Comparison of ENCODE assay signal across 25 mouse cellular contexts in genomic region chr8:17909316-17909715, GRCm38 (mm10).
DNase-seq lines count a peak whose midpoint lies in the region; ATAC-seq and TF ChIP-seq lines count a peak whose summit lies in the region.
"Had no signal": no experiment of that assay in that cellular context is flagged by ENCODE, and none has a peak within 500 bp of the region (broad histone marks: within the 10 kb centered on the region; RNA-seq: fewer than 3 reads in every experiment).

No protein-coding gene starts in this region.

- WGBS in intestine, embryonic 16.5 days, result 90% methylated on average over 15 of the region's 15 CpGs

- no peak for ATAC-seq in intestine, embryonic 16.5 days
- ATAC-seq: forebrain, embryonic 13.5 days; forebrain, embryonic 16.5 days; hindbrain, embryonic 16.5 days; intestine, embryonic 15.5 days had no signal

- no peak overlapping the region for H3K4me2 ChIP-seq in intestine, embryonic 16.5 days (ENCODE audit: low read depth, low read length)
- H3K4me2 ChIP-seq: forebrain, embryonic 13.5 days; heart, embryonic 13.5 days; intestine, embryonic 15.5 days had no signal

- H3K36me3 ChIP-seq in ES-Bruce4 (ENCODE audit: control insufficient read depth, insufficient read depth, low read length, poor library complexity, severe bottlenecking) (no peaks in the 10 kb centered on the region), MEL (ENCODE audit: control insufficient read depth in 1 of 2, insufficient read depth in 2 of 2, low read length in 2 of 2) (no peaks in the 10 kb centered on the region)
- no peaks in the 10 kb centered on the region for H3K36me3 ChIP-seq in intestine, embryonic 16.5 days (ENCODE audit: control insufficient read depth, insufficient read depth, low read length)
- H3K36me3 ChIP-seq: forebrain, embryonic 10.5 days; G1E; heart, embryonic 10.5 days; heart, embryonic 13.5 days; intestine, embryonic 15.5 days had no signal

- TF ChIP-seq POLR2A in ES-Bruce4 (IDR thresholded peaks at IDR 0.05; ENCODE audit: insufficient read depth, low read length) (no peak), MEL (IDR thresholded peaks at IDR 0.05; ENCODE audit: control insufficient read depth in 1 of 2, insufficient read depth in 1 of 2, low read depth in 1 of 2, low read length in 2 of 2, poor library complexity in 1 of 2) (no peak)

- no peaks in the 10 kb centered on the region for H3K79me2 ChIP-seq in MEL (ENCODE audit: control insufficient read depth, insufficient read depth, low read length, poor library complexity)

- H3K9ac ChIP-seq in ES-Bruce4 (ENCODE audit: low read depth, poor library complexity, severe bottlenecking) (no peak overlapping the region), MEL (ENCODE audit: control insufficient read depth, low read depth, low read length, poor library complexity, severe bottlenecking) (no peak overlapping the region)
- H3K9ac ChIP-seq in intestine, embryonic 16.5 days (ENCODE audit: low read depth, low read length), result no peak overlapping the region
- H3K9ac ChIP-seq: forebrain, embryonic 13.5 days; heart, embryonic 13.5 days; intestine, embryonic 15.5 days had no signal

- H3K27ac ChIP-seq in ES-Bruce4 (ENCODE audit: insufficient read depth, low read length) (no peak overlapping the region), MEL (ENCODE audit: control insufficient read depth, low read depth, low read length) (no peak overlapping the region)
- H3K27ac ChIP-seq in intestine, embryonic 16.5 days (ENCODE audit: low read length), result no peak overlapping the region
- H3K27ac ChIP-seq in left cerebral cortex, adult 2 months, result no peak overlapping the region
- H3K27ac ChIP-seq: forebrain, embryonic 10.5 days; forebrain, embryonic 13.5 days; heart, adult 2 months; heart, embryonic 10.5 days; heart, embryonic 13.5 days; intestine, embryonic 15.5 days had no signal

- intact Hi-C loops in left cerebral cortex, adult 2 months (cut with DNase I), result no loop called here

- H3K9me3 ChIP-seq in ES-Bruce4 (replicated peaks; ENCODE audit: control insufficient read depth, insufficient read depth, low read length, poor library complexity, severe bottlenecking) (peaks cover 3% of the 10 kb centered on the region; the same call in 1 of the 2 replicates), MEL (replicated peaks; ENCODE audit: insufficient read depth, low read length) (no peaks in the 10 kb centered on the region)
- H3K9me3 ChIP-seq in intestine, embryonic 16.5 days (ENCODE audit: control insufficient read depth, low read length), result no peaks in the 10 kb centered on the region
- H3K9me3 ChIP-seq: forebrain, embryonic 10.5 days; forebrain, embryonic 13.5 days; G1E; heart, embryonic 10.5 days; heart, embryonic 13.5 days; intestine, embryonic 15.5 days had no signal

- no peak for TF ChIP-seq CTCF in ES-Bruce4 (IDR thresholded peaks at IDR 0.05; ENCODE audit: low read depth, low read length)
- TF ChIP-seq CTCF in MEL (IDR thresholded peaks at IDR 0.05 in 2 of 3, conservative IDR thresholded peaks at IDR 0.05 in 1 of 3; ENCODE audit: control insufficient read depth in 1 of 3, insufficient read depth in 1 of 3, low read depth in 2 of 3, low read length in 3 of 3, poor library complexity in 1 of 3, severe bottlenecking in 1 of 3), result no peak
- no peak for TF ChIP-seq CTCF in left cerebral cortex, adult 2 months (IDR thresholded peaks at IDR 0.05)

- TF ChIP-seq EP300 in ES-Bruce4 (IDR thresholded peaks at IDR 0.05; ENCODE audit: insufficient read depth, low read depth, low read length) (0 out of 2 replicates have a peak, but pooled peaks have one; percentile 34), MEL (IDR thresholded peaks at IDR 0.05; ENCODE audit: low read depth in 1 of 2, low read length in 2 of 2) (no peak)

- H3K4me1 ChIP-seq in ES-Bruce4 (ENCODE audit: control insufficient read depth, insufficient read depth, low read length), result no peaks in the 10 kb centered on the region
- H3K4me1 ChIP-seq in MEL (ENCODE audit: control insufficient read depth in 1 of 2, insufficient read depth in 2 of 2, low read length in 2 of 2), result no peaks in the 10 kb centered on the region
- no peaks in the 10 kb centered on the region for H3K4me1 ChIP-seq in intestine, embryonic 16.5 days (ENCODE audit: control insufficient read depth, insufficient read depth, low read length)
- H3K4me1 ChIP-seq: heart, embryonic 10.5 days; heart, embryonic 13.5 days; intestine, embryonic 15.5 days had no signal

- no peak for TF ChIP-seq RAD21 in MEL (IDR thresholded peaks at IDR 0.05; ENCODE audit: low read depth, low read length)

- H3K27me3 ChIP-seq in ES-Bruce4 (ENCODE audit: control insufficient read depth, insufficient read depth, low read length, poor library complexity, severe bottlenecking), result no peaks in the 10 kb centered on the region
- no peaks in the 10 kb centered on the region for H3K27me3 ChIP-seq in MEL (ENCODE audit: control insufficient read depth in 1 of 2, insufficient read depth in 2 of 2, low read length in 2 of 2)
- no peaks in the 10 kb centered on the region for H3K27me3 ChIP-seq in intestine, embryonic 16.5 days (replicated peaks; ENCODE audit: control insufficient read depth, insufficient read depth, low read length)
- H3K27me3 ChIP-seq: CH12.LX; forebrain, embryonic 13.5 days; heart, embryonic 13.5 days; intestine, embryonic 15.5 days had no signal

- H3K4me3 ChIP-seq in ES-Bruce4 (ENCODE audit: low read depth, low read length), result no peak overlapping the region; the same call in 1 of the 2 replicates
- H3K4me3 ChIP-seq in MEL (ENCODE audit: control insufficient read depth in 1 of 2, insufficient read depth in 1 of 2, low read depth in 2 of 2, low read length in 2 of 2), result no peak overlapping the region
- H3K4me3 ChIP-seq in intestine, embryonic 16.5 days (ENCODE audit: low read length), result no peak overlapping the region
- H3K4me3 ChIP-seq in left cerebral cortex, adult 2 months, result no peak overlapping the region
- H3K4me3 ChIP-seq: forebrain, embryonic 10.5 days; forebrain, embryonic 13.5 days; heart, adult 2 months; heart, embryonic 10.5 days; heart, embryonic 13.5 days; intestine, embryonic 15.5 days had no signal

- peak; percentile 2 to 5 for DNase-seq in cerebellum, postnatal 10 days
- DNase-seq in cerebellum, adult 18-20 months, result no peak
- peak; percentile 1 for DNase-seq in MEL (ENCODE audit: low read depth, low spot score)
- peak; percentile 43 for DNase-seq in testis, postnatal 10 days (ENCODE audit: low spot score)
- no peak for DNase-seq in B cell, adult 2 months
- DNase-seq in left cerebral cortex, adult 2 months (ENCODE audit: extremely low spot score in 1 of 2, low spot score in 2 of 2), result no peak
- DNase-seq: adrenal gland, postnatal 10 days; adrenal gland, postnatal 36 days; cerebellum, adult 2 months; gastrocnemius, postnatal 10 days; gastrocnemius, postnatal 36 days; heart, adult 2 months; heart, postnatal 14 days; heart, postnatal 4 days had no signal

TF ChIP-seq in MEL, 35 proteins besides CTCF, POLR2A, EP300 and RAD21:
- no peak for TF ChIP-seq MXI1 (IDR thresholded peaks at IDR 0.05; ENCODE audit: low read depth, low read length)
- no peak for TF ChIP-seq BHLHE40 (IDR thresholded peaks at IDR 0.05; ENCODE audit: borderline replicate concordance, low read depth, low read length)
- TF ChIP-seq E2F4 (IDR thresholded peaks at IDR 0.05; ENCODE audit: borderline replicate concordance, low read depth, low read length), result no peak
- TF ChIP-seq TAL1 (IDR thresholded peaks at IDR 0.05; ENCODE audit: low read length), result no peak
- TF ChIP-seq ZNF384 (IDR thresholded peaks at IDR 0.05; ENCODE audit: low read depth, low read length), result no peak
- no peak for TF ChIP-seq ZMIZ1 (IDR thresholded peaks at IDR 0.05; ENCODE audit: low read depth, low read length)
- no peak for TF ChIP-seq MYB (IDR thresholded peaks at IDR 0.05; ENCODE audit: low read depth, low read length)
- no peak for TF ChIP-seq MYC (IDR thresholded peaks at IDR 0.05; ENCODE audit: low read depth, low read length)
- no peak for TF ChIP-seq POLR2AphosphoS5 (IDR thresholded peaks at IDR 0.05; ENCODE audit: borderline replicate concordance, low read depth, low read length)
- no peak for TF ChIP-seq SIN3A (IDR thresholded peaks at IDR 0.05; ENCODE audit: low read length)
- no peak for TF ChIP-seq GATA1 (IDR thresholded peaks at IDR 0.05; ENCODE audit: low read depth, low read length)
- no peak for TF ChIP-seq NRF1 (IDR thresholded peaks at IDR 0.05; ENCODE audit: insufficient read depth, low read depth, low read length, poor library complexity, severe bottlenecking)
- no peak for TF ChIP-seq CHD2 (IDR thresholded peaks at IDR 0.05; ENCODE audit: low read length)
- TF ChIP-seq KAT2A (conservative IDR thresholded peaks at IDR 0.05; ENCODE audit: low read depth, low read length), result no peak
- TF ChIP-seq JUND (IDR thresholded peaks at IDR 0.05; ENCODE audit: low read depth, low read length), result no peak
- TF ChIP-seq TBP (IDR thresholded peaks at IDR 0.05; ENCODE audit: low read depth, low read length), result no peak
- TF ChIP-seq NELFE (IDR thresholded peaks at IDR 0.05; ENCODE audit: low read depth, low read length), result no peak
- no peak for TF ChIP-seq SMC3 (IDR thresholded peaks at IDR 0.05; ENCODE audit: low read depth, low read length)
- no peak for TF ChIP-seq HCFC1 (IDR thresholded peaks at IDR 0.05; ENCODE audit: low read depth, low read length)
TF ChIP-seq in MEL: peak in this region for 0.

Comparison
In these comparisons a context has a peak if more than half of its experiments do, and no peak if none do; other contexts are left out.
1. DNase-seq: peak in cerebellum, postnatal 10 days (2 of 2), MEL (single experiment) and testis, postnatal 10 days (single experiment); none in cerebellum, adult 18-20 months (0 of 2), B cell, adult 2 months (0 of 2) and left cerebral cortex, adult 2 months (0 of 2).